Mouse (Mus musculus): Measurements from ENCODE around the gene Esrp2.

DNA sequence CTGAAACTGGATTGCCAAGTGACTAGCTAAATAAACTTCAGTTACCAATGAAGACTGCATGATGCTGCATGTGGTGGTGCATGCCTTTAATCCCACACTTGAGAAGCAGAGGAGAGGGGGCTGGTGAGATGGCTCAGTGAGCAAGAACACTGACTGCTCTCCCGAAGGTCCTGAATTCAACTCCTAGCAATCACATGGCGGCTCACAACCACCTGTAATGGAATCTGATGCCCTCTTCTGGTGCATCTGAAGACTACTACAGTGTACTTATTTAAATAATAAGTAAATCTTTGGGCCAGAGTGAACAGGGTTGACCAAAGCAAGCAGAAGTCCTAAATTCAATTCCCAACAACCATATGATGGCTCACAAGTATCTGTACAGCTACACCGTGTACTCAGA, 13.3 kb downstream of the Esrp2 start:
- TF ChIP-seq MAFK (IDR thresholded peaks at IDR 0.05; ENCODE audit: insufficient replicate concordance, low read length) = no peak
- TF ChIP-seq CTCF (conservative IDR thresholded peaks at IDR 0.05 in 1 of 2, IDR thresholded peaks at IDR 0.05 in 1 of 2; ENCODE audit: low read depth in 2 of 2, low read length in 2 of 2) = no peak
- no peak for TF ChIP-seq POLR2A (IDR thresholded peaks at IDR 0.05; ENCODE audit: low read depth, low read length)
- TF ChIP-seq ELF1 (IDR thresholded peaks at IDR 0.05; ENCODE audit: low read depth, low read length) = no peak
- TF ChIP-seq KAT2A (IDR thresholded peaks at IDR 0.05; ENCODE audit: insufficient replicate concordance, low read length) = no peak
- no peak for TF ChIP-seq EP300 (IDR thresholded peaks at IDR 0.05; ENCODE audit: low read length)
- TF ChIP-seq E2F4 (IDR thresholded peaks at IDR 0.05; ENCODE audit: insufficient replicate concordance, low read depth, low read length) = no peak
- no peak for TF ChIP-seq MEF2A (IDR thresholded peaks at IDR 0.05; ENCODE audit: borderline replicate concordance, low read depth, low read length)
- TF ChIP-seq USF1 (IDR thresholded peaks at IDR 0.05; ENCODE audit: low read depth, low read length) = no peak

Data from CH12.LX (cell line).